Mouse (Mus musculus) kidney, adult 18-20 months (tissue): ENCODE measurements at regions not wholly inside any gene's neighbourhood (a gene's known extent, or its start where the extent isn't known, plus 50 kb on each side); places are given as distances from the start of the nearest gene placed in this dataset.
"Not testable (repeated sequence)": the region's sequence is repeated elsewhere in the genome, so short reads cannot be mapped to it uniquely, and the experiment has no call there.

ENCODE experiments used
- DNase-seq: peaks from one replicate; pipeline ENCODE4 v3.0.0; 2021

- no peak for DNase-seq
Measured at GRCm38 (mm10) chrX:17818325-17818724, 246.2 kb upstream of the Fundc1 start.

- no peak for DNase-seq
Measured at GRCm38 (mm10) chrX:17817651-17818050, 245.5 kb upstream of the Fundc1 start.

GRCm38 (mm10) chrX:17788048-17788447, 215.9 kb upstream of the Fundc1 start:
- peak; percentile 12 for DNase-seq

- DNase-seq, result no peak
Measured at GRCm38 (mm10) chrX:17775886-17776285, 203.8 kb upstream of the Fundc1 start.

- no peak for DNase-seq
Measured at GRCm38 (mm10) chrX:17752823-17753222, 180.7 kb upstream of the Fundc1 start.

- DNase-seq, result no peak
Measured at GRCm38 (mm10) chrX:17751466-17751865, 179.3 kb upstream of the Fundc1 start.

- DNase-seq, result no peak
Measured at GRCm38 (mm10) chrX:17730233-17730632, 158.1 kb upstream of the Fundc1 start.

GRCm38 (mm10) chrX:17725780-17726220, 153.7 kb upstream of the Fundc1 start:
- no peak for DNase-seq

- no peak for DNase-seq
Measured at GRCm38 (mm10) chrX:17724990-17725779, 153.1 kb upstream of the Fundc1 start.

- no peak for DNase-seq
Measured at GRCm38 (mm10) chrX:17724398-17724797, 152.3 kb upstream of the Fundc1 start.

- DNase-seq, result not testable (repeated sequence)
Measured at GRCm38 (mm10) chrX:17721866-17722625, 149.9 kb upstream of the Fundc1 start.

- no peak for DNase-seq
Measured at GRCm38 (mm10) chrX:17714534-17714933, 142.4 kb upstream of the Fundc1 start.

GRCm38 (mm10) chrX:17712919-17713318, 140.8 kb upstream of the Fundc1 start:
- no peak for DNase-seq

GRCm38 (mm10) chrX:17712475-17712874, 140.3 kb upstream of the Fundc1 start:
- no peak for DNase-seq
